Mouse (Mus musculus): ENCODE data around the gene Pced1b.

The Pced1b gene

DNA sequence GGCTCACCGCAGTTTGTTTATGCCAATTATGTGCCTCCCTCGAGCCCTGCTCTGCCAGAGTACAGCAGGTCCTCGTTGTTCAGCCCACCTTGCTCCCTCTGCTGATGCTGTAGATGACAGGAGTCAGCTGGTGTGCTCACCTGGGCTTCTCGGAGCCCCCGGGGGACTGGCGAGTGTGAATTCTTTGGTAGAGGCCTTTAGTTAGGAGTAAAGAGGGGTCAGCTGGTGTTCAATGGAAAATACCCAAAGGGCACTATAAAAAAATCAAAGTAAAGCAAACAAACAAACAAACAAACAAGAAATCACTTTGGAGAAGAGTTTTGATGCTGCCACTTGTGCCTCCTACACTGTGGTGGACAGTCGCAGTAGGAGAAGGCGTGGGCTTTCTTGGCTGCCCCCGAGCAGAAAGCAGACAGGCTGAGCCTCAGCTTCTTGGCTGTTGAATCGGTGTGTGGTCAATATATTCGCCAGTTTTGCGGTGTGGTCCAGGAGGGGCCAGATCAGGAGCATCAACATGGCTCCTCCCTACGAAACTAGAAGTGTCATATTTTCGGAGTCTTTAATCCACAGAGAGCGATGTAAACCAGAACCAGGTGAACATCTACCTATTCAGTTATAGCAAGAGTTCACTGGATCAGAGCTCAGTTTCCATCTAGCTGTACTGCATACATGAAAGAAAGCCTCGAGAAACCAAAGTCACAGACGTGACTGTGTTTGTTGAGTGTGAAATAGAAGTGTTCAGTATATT is 11.8 kb downstream of the Pced1b start:
- no peak for DNase-seq

DNA sequence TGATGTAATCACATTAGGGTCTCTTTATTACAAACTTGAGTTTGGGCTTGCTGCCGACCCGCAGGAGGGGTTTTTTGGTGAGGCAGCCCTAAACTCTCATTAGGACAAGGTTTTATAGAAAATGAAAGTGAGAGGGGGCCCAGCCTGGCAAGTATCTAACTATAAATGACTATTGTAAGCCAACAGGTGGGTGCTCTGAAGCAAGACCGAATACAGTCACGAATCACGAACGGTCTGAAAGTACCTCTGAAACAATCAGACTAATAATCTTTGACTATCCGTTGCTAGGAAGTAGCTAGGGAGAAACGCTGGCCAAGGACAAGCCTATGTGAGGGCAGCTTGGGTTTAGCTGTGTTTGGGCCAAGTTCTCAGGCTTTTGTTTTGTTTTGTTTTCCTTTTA is 12.4 kb downstream of the Pced1b start:
- DNase-seq: no peak

DNA sequence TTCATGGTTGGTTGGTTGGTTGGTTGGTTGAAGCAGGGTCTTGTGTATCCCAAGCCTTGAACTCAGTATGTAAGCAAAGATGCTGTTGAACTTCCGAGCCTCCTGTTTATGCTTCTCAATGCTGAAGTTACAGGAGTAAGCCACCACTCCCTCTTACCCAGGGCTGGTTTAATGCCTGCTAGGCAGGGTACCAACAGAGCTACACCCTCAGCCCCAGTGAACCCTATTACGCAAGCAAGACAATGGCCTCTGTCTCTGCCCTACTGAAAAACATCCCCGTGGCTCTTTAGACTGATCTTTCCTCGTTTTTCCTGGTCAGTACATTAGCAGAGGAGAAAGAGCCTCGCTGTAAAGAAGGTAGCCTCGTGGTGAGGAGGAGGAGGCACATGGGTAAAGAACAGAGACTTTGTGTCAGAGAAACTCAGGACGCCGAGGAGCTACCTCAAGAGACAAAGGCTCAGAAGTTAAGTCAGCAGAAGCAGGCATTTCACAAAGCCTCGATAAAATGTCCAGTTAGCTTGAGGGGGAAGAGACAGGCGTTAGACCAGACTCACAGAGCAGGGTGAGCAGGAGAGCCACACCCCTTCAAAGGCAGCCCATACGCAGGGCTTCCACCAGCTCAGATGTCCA is 13.2 kb downstream of the Pced1b start:
- no peak for DNase-seq

DNA sequence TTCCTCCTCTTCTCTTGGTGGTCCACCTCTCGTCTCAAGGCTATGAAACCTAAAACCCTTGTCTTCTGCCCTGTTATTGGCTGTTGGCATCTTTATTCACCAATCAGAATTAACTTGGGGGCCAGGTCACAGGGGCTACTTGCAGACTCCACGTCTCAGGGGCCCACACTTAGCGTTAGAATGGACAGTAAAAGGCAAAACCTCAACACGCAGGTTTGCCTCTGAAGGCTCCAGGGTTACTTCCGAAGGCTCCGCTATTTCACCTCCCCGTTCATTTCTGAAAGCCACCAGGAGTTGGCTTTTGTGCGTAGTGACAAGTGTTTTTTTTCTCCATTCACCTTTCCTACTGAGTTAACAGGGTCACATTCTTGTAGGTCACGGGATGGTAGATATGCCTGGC is 15.3 kb downstream of the Pced1b start:
- no peak for DNase-seq

DNA sequence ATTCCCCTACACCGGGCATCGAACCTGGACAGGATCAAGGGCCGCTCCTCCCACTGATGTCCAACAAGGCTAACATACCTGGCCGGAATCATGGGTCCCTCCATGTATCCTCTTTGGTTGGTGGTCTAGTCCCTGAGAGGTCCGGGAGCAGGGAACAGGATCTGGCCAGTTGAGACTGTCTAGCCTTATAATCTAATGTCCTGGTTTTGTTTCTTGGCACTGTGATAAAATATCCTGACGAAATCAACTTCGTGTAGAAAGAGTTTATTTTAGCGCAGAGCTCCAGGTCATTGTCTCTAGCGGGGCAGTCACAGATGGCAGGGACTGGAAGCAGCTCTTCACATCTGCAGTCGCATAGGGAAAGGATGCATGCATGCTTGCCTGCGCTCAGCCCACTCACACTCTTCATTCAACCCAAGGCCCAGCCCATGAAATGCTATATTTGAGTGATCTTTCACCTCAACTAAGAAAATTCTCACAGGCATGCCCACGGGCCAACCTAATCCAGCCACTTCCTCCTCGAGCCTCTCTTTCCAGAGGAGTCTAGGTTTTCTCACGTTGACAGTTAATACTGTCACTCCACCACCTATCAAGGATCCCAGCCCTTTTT is 19.4 kb downstream of the Pced1b start:
- no peak for DNase-seq

DNA sequence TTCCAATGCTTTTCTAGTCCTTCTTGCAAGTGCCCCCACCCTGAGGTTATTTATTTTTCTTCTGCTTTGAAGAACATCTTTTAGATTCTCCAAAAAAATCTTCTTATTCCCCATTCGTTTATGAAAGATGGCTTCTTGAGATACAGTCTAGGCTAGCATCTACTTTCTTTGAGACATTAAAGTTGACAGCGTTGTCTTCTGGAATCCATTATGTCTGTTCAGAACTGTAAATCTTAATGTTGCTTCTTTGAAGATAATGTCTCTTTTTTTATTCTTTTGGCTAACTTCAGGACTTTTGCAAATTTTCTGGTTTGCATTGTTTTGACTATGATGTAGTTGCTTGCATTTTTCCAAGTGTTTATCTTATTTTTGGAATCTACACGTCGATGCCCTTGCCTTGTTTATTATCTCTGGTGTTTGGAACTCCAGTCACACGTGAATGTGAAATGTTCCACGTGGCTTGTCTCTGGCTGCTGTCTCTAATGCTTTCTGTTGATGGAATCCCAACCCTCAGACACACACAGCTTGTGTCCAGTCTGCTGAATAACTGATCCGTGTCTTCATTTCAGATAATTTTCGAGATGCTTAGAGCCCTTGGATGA is 20.3 kb downstream of the Pced1b start:
- no peak for DNase-seq

DNA sequence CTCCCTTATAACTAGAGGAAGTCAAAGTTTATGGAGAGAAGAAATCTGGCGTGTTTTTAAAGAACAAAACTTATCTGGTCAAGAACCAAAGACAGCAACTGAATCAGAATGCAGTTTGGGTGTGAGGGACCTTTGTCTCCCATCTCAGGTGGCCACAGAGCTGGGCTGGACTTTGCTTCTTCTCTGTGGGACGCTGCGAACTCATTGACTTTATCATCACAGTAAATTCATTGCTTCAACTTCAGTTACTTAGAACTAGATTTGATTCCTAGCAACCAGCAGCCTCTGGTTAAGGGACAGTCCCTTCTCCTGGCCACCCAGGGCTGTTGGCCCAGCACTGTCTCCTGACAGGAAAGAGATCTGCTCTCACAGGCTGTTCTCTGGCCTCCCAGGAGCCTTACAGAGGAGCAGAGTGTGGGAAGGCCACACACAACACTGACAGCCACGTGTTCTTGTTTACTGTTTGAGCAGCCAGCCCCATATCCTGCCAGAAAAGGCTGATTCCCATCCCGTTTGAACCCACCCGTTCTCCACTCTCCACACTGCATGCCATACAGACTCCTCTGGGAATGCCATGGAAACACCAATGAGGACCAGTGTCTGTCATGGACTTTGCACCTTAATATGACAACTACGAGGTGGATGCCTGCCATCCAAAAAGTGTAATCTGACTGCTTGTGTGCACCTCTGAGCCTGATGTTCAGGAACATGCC is 25.2 kb downstream of the Pced1b start:
- DNase-seq: no peak

DNA sequence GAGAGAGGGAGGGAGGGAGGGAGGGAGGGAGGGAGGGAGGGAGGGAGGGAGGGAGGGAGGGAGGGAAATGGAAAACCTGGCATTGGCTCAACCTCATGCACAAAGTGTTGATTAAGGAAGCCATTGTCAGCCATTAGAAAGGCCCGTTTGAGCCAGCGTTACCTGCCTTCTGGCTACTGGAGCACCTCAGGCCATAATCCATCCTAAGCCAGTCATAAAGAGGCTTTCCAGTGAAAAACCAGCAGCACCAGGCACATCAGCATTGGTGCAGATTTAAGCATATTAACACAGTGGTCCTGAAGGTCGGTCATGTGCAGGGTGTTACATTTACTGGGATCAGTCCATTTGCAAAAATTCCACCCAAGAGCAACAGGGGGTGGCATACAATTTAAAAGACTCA is 25.9 kb downstream of the Pced1b start:
- no peak for DNase-seq

DNA sequence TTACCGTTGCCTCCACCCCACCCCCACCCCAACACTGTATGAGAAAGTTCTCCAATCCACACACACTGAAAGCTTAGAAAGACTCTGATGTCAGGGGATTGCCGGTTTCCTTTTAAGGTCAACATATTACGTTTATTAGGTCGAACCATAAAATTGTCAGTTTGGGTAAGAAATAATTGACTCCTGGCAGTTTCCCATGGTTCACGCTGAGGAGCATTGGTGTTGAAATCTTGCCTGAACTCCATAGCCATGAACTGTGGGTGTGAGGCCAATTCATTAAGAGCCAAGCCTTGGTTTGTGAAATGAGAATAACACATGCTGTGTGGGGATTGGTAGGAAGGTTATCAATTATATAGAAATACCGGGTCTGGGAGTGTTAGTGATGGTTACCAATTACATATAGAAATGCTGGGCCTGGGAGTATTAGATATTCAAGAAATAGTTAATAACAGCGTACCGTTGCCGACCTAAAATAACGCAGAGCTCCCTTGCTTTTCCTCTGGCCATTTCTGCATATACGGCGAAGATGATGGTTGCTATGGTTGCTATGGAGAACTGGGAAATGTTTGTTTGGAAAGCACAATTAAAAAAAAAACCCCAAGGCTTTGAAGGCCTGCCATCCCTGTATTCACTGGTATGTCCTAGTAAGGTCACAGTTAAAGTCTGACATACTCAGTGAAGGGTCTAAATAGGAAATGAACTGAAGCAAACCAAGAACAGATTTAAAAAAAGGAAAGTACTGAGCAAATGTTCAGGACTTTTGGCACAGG is 28.9 kb downstream of the Pced1b start:
- DNase-seq: no peak

DNA sequence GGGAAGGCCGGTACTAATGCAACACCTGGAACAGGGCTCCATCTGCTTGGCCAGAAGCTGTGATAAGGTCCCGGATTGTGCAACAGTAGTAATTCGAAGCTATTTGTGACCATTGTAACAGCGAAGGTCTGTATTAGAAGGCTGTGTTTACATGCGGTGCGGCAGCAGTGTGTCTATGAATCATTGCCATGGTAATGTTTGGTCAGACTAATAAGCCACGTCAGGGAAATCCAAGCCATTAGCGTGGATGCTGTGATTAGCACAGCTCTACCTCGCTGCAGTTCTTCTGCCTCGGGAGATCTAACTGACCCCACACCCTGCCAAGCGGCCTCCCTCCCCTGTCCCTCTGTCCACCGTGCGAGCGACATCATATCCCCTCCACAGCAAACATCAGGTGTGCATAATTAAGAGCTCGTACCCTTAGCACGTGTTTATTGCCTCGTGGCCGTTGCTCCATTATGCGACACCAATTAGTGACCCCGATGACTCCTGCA is 29.8 kb downstream of the Pced1b start:
- no peak for DNase-seq

DNA sequence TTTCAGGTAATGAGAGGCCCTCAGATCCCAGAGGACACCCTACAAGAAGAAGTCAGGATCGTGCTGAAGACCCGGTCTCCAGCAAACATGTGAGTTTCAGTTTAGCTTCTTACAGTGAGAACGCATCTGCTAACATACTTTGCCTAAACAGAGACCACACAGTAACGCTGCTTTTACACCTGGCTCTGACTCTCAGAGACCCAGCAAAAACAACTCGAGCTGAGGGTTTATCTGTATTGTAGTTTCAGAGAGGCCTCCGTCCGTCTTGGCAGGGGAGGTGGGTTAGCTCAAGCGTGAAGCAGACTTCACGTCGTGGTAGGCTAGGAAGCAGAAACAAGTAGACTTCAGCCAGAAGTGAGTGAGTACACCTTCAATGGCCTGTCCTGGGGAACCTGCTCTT is 30.4 kb downstream of the Pced1b start:
- DNase-seq: no peak

DNA sequence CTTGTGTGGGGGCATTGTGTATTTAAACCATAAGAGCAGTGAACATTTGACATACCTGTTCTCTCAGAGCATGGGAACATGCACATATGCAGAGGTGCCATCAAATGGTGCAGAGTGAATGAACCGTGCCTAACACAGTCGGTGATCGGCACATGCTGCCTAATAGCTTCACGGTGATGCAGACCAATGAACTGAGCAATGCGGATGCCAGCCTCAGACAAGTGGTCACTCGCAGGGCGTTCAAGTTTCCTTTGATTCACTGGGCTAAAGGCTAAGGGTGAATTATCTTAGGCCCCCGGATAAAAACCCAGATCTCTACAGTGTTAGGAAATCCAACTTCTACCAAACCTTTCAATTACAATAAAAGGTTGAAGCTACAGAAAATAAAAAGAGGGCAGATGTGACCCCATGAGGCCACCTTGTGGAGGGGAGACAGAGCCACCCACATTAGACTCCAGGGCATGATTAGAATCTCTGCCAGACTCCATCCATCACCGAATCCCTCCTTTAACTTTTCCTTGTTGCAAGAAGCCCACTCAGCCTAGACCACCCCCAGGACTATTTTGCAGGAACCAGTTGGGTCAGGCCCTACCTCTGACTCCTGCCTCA is 31.5 kb downstream of the Pced1b start:
- DNase-seq: no peak

DNA sequence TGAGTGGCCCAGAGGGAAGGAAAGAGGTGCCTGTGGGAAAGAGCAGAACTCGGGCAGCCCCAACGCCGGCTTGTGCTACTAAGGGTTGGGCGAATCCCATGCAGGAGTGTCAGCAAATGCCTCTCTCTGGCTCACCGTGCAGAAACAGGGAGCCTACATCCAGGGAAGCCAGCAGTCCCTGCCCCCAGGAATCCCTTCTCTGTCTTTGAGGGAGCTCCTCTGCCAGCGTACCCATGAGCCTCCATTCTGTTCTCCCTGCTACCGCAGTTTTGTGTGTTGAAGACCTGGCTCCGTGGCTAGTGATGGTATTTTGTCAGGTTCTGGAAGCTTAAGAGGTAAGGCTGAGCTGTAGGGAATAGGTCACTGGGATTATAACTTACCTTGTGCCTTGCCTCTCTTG is 33.2 kb downstream of the Pced1b start:
- no peak for DNase-seq

DNA sequence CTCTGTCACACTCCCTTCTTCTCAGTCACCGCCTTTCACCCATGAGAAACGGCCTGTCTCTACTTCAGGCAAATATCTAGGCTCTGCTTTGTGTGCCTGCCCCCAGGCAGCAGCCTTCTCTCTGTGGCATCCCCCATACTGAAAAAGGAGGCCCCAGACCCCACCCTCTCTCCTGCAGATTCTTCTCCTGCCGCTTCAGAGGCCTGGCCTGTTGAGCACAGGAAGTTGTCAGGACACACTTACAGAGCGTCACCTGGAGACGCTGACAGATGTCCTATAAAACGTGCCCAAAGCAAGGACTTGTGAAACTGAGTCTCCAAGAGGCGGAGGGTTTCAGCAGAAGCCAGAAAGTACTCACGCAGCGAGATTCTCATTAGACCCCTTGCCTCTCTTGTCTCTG is 33.9 kb downstream of the Pced1b start:
- DNase-seq: no peak

DNA sequence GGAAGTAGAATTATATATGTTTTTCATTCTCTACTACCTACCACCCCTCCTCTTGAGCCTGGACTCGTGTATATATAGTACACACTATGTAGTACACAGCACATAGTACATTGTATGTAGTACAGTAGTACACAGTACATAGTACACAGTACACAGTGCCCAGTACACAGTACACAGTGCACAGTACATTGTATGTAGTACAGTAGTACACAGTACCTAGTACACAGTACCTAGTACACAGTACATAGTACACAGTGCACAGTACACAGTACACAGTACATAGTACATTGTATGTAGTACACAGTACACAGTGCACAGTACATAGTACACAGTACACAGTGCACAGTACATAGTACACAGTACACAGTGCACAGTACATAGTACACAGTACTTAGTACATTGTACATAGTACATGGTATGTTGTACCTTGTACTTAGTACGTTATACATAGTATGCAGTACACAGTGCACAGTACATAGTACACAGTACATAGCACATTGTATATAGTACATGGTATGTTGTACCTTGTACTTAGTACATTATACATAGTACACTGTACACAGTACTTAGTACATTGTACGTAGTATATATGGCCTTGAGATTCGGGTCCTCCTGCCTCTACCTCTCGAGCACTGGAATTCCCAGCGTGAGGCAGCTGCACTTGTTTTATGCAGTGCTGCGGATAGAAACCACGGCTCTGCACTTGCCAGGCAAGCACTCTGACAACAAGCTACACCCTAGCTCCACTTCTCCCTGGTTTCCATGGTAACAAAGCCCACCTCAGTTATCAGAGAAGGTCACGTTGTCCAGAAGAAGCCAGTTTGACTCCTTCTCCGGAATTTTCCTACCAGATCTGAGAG is 35.0 kb downstream of the Pced1b start:
- DNase-seq: no peak

DNA sequence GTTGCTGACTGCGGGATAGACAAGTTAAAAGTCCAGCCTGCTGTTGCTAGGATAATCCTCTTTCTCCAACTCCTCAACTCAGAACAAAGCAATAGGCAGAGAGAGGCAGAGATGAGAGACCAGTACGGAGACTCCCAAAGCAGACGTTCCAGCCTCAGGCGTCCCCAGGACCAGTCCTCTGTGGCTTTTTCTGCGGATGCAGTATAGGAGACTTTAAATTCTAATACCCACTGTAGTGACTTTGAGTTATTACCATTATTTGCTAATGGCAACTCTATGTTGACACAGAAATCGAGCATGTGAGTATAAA is 35.6 kb downstream of the Pced1b start:
- DNase-seq: no peak

DNA sequence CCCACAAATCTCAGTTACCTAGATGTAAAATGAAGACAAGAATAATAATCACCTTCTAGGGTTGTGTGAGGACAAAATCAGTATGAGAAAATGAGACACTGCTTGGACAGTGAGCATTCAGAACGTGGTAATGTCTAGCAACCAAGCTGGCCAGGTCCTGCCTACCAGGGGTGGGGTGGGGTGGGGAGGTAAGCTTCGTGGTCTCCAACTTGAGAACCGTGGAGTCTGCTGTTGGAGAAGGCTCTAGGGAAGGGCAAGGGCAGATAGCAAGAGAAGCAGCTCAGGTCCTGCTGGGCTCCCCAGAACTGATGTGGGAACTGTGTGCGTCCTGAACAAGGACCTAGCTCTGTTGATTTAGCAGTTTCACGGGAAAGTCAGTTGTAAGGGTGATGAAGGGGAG is 37.3 kb downstream of the Pced1b start:
- DNase-seq: no peak

DNA sequence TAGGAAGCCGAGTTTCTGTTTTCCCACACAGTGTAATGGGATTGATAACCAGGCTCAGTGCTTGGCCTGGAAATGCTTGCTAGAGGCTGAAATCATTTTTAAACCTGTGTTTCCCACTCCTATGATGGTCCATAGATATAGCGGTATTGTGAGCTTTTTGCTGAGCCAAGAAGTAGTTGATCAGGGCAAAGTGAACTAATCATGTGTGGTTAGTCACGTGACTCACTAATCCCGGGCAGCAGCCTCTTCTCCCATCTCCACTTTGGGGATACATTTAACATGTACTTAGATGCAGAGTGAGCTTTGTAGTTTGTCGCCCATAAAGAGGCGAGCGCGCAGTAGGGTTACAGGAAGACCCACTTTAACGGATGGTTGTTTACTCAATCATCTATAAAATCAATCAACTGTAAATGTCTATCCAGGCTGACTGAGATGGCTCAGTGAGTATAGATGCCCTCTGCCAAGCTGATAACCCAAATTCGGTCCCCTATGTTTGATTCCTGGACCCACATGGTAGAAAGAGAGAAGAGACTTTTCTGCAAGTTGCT is 38.8 kb downstream of the Pced1b start:
- no peak for DNase-seq

DNA sequence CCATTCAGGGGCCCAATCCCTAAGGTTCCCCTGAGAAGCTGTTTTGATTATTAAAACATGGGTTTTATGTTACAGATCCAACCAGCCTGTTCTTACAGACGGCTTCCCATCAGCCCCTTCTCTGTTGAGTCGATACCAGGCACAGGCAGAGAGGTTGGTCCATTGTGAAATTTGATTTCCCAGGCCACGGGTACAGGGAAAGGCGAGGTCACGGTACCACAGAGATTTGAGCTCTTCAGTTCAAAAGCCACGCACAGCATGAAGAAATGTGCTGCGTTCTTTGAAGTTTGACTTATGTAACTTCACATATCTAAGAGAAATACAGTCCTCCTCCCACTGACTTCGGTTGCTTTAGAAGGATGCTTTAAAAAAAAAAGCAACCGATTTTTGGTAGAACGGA is 39.8 kb downstream of the Pced1b start:
- DNase-seq: no peak

DNA sequence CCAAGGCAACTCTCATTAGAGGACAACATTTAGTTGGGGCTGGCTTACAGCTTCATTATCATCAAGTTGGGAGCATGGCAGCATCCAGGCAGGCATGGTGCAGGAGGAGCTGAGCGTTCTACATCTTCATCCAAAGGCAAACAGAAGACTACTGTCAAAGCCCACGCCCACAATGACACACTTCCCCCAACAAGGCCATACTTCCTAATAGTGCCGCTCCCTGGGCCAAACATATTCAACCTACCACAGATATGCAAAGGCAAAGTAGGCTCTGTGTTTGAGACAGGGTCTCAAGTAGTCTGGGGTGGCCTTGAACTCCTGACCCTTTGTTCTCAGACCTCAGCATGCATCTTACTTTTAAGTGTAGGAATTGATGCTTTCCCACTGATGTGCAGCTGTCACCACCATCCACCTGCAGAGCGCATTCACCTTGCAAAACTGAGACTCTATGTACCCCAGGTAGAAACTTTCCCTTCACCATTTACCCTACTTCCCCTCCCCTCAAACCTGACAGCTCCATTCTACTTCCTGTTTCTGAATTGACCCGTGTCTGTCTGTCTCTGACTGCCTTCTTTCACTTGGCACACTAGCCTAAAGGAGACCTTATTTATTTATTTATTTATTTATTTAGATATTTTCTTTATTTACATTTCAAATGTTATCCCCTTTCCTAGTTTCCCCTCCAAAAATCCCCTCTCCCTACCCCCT is 40.7 kb downstream of the Pced1b start:
- DNase-seq: no peak

Data from thymus, postnatal 14 days (tissue).